Mouse (Mus musculus) bone marrow macrophage, adult 2 months (primary cell): Measurements from ENCODE around the gene Pgbd1.

Experiments
- CTCF ChIP-seq: IDR thresholded peaks from 2 replicates; pipeline ENCODE4 v1.5.1; 2012; ENCODE audit warnings: low read depth, mild to moderate bottlenecking, low read length, moderate library complexity
- POLR2A ChIP-seq: IDR thresholded peaks from 2 replicates; pipeline ENCODE4 v1.6.1; 2012; ENCODE audit warnings: mild to moderate bottlenecking, low read depth, low read length, borderline replicate concordance

- TF ChIP-seq CTCF (no peak), POLR2A (no peak)
Measured at GRCm38 (mm10) chr13:21414231-21415212, 26.3 kb downstream of the Pgbd1 start.
